Mouse (Mus musculus): ENCODE results near the gene Dync1li2.

Dync1li2 gene

GRCm38 (mm10) chr8:104380269-104380668 is 62.6 kb downstream of the Dync1li2 start:
- no peak for DNase-seq

DNA sequence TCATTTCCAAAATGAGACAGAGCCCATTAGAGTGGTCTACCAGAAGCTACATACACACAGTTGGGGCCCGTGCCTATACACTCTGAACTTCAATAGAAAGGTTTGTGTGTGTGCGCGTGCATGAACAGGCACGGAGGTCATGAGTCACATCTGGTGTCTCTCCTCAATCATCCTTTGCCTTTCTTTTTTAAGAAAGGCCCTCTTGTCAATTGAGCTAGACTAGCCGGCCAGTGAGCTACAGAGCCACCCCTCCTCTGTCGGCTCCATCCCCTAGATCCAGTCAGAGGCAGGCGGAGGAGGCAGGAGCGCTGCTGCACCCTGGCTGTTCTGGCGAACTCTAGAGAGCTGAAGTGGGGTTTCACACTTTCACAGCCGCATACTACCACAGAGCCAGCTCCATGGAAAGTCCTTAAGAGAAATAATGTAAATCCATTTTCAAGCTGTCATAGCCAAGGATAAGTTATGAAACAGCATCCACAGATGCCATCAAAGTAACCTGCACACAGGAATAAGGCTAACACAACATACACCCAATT is 63.5 kb downstream of the Dync1li2 start:
- no peak for DNase-seq

- no peak for DNase-seq
These were observed 66.2 kb downstream of the Dync1li2 start for GRCm38 (mm10) chr8:104376669-104377068.

DNA sequence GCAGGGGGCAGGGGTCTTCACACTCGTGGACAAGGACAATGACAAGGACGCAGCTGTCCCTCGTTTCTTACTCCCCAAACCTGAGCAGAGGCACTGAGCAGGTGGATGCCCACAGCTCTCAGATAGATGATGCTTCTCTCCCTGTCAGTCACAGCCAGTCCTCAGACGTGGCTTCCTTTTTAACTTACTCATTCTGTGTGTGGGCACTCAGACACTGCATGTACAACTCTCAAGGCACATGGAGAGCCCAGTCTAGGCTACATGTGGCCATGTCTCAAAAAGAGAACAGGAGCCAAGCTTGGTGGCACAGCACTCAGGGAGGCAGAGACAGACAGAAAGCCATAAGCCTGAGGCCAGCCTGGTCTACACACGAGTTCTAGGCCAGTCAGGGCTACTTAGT is 66.9 kb downstream of the Dync1li2 start:
- no peak for DNase-seq

DNA sequence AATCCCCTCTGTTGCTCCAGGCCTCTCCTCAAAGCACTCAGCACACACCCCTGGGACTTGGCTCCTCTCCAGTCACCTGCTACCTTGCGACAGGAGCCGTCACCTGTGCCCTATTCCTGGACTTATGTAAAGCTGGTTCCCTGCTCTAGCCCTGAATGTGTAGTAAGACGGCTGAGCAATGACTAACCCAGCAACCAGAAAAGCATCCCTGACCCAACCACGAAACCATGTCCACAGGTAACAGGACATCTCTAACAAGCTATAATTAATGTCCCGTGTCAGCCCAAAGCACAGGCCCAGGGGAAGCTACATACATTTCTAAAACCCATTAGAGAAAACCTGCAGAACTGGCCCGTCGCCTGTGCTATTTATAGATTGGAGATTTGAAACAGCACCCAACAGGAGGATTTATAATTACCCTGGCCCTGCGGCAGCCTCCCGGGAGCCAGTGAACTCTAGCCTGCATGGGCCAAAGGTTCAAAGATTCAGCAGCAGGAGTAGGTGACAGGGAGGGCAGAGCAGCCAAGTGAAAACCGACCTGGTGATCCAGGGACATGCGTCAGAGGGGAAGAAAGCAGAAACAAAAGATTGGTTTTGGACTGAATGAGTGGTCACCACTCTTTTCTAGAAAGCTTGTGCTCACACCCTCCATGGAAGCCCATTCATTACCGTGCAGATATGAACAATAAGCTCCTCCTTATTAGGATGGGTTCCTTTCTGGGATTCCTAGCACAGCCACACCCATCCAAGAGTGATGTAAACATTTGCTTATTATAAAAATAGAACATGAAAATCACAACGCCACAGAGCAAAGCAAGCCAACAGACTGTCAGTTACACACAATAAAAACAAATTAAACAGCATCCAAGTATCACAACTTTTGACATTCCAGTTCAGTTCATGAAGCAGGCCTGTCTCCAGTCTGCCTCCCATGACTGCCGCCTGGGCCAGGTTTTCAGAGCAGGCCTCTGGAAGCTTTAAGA is 67.7 kb downstream of the Dync1li2 start:
- peak; percentile 81 for DNase-seq

GRCm38 (mm10) chr8:104374269-104374668 is 68.6 kb downstream of the Dync1li2 start:
- peak; percentile 42 for DNase-seq

DNA sequence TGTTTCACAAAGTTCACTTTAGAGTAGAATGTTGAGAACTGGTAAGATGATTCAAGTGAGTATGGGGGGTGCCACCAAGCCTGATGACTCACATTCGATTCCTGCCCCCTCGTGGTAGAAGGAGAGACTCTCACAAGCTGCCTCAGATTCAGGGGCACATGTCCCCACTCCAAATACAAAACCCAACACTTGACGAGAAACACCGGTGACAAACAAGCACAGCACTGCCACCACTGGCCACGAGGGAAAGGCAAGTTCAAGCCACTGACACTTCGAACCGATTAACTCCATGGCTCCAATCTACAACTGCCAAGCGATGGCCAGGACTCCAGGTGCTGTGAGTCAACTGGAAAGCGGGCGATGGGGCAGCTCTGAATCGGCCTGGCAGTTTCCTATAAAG is 69.1 kb downstream of the Dync1li2 start:
- peak; percentile 34 for DNase-seq

DNA sequence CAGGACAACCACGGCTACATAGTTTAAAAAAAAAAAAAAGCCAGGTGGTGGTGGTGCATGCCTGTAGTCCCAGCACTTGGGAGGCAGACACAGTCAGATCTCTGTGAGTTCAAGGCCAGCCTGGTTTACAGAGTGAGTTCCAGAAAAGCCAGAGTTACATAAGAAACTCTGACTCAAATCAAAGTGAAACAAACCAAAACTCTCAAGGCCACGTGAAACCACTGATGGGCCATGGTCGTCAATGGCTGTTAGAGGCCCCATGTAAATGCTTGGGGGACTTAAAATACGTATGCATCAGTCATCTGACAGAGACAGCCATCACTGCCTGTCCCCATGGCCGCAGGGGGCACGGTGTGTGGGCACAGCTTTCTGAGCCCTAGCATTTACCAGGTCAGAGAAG is 71.7 kb downstream of the Dync1li2 start:
- DNase-seq, result no peak

GRCm38 (mm10) chr8:104370071-104370470 is 72.8 kb downstream of the Dync1li2 start:
- no peak for DNase-seq

DNA sequence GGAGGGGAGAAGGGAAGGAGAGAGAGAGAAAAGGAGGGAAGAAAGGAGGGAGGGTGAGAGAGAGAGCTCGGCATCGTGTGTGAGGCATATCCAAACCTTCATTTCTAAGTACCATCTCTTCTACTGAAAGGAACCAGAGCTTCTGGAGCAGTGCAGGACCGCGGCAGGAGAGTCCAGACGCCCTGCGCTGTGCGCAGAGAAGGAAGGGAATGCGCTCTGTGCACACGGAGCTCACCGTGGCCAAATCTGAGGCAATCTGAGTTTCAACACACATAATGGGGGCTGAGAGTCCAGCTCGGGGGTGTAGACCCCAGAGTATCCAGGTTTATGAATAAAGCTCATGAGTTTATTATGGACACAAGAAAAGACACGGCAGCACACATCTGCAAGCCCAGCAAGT is 73.3 kb downstream of the Dync1li2 start:
- DNase-seq, result no peak

Measured in kidney, postnatal 10 days (tissue).